Mouse (Mus musculus) kidney, embryonic 14.5 days (tissue): Measurements from ENCODE around the gene Tbx18. TPM values are rescaled to one million over a fixed set of nuclear protein-coding genes. Genes with fewer than 3 reads are reported as not detected.
A peak's percentile ranks its signal among the peaks of the same experiment; 100 is the strongest.

Experiments used
- ATAC-seq: fragments of 200-750 bp; cut with Nextera tagmentation; 2 replicates; pipeline ENCODE4 v1.8.0; 2017; ENCODE audit warnings: moderate number of reproducible peaks, mild to moderate bottlenecking, moderate TSS enrichment, moderate library complexity; ENCODE audit not compliant: low FRiP score, low TSS enrichment
- H3K27ac ChIP-seq: fragments of 300-500 bp; sonication (generic); 2 replicates; pipeline ENCODE4 v1.5.1; 2014; ENCODE audit warnings: low read depth, mild to moderate bottlenecking, low read length, moderate library complexity, mixed read lengths
- H3K27me3 ChIP-seq: fragments of 300-500 bp; sonication (generic); 2 replicates; pipeline ENCODE4 v1.6.1; 2014; ENCODE audit warnings: mild to moderate bottlenecking, low read length; ENCODE audit not compliant: control insufficient read depth, insufficient read depth
- H3K36me3 ChIP-seq: fragments of 300-500 bp; sonication (generic); 2 replicates; pipeline ENCODE4 v1.6.1; 2014; ENCODE audit warnings: low read length, mixed read lengths; ENCODE audit not compliant: control insufficient read depth, insufficient read depth
- H3K4me1 ChIP-seq: fragments of 300-500 bp; sonication (generic); 2 replicates; pipeline ENCODE4 v1.6.1; 2014; ENCODE audit warnings: low read length, mixed read lengths; ENCODE audit not compliant: control insufficient read depth, insufficient read depth
- H3K4me2 ChIP-seq: fragments of 300-500 bp; sonication (generic); replicated peaks from 2 replicates; pipeline ENCODE4 v1.6.1; 2014; ENCODE audit warnings: low read depth, mild to moderate bottlenecking, low read length
- H3K4me3 ChIP-seq: fragments of 300-500 bp; sonication (generic); 2 replicates; pipeline ENCODE4 v1.5.1; 2014; ENCODE audit warnings: mild to moderate bottlenecking, low read length
- H3K9ac ChIP-seq: fragments of 300-500 bp; sonication (generic); 2 replicates; pipeline ENCODE4 v1.6.1; 2014; ENCODE audit warnings: low read depth, mild to moderate bottlenecking, low read length, moderate library complexity
- H3K9me3 ChIP-seq: fragments of 300-500 bp; sonication (generic); 2 replicates; pipeline ENCODE4 v1.6.1; 2016; ENCODE audit warnings: low read length; ENCODE audit not compliant: control insufficient read depth
- WGBS: fragments of 180-500 bp; shearing (Covaris S2); extraction: QIAGEN DNeasy Blood & Tissue Kit; methylation state at CpG from one replicate; pipeline ENCODE4 v1.1.7; 2014; 5-methylcytosine and 5-hydroxymethylcytosine counted together
- polyA plus RNA-seq: library from polyadenylated mRNA; unstranded; fragments of >200 nt; fragmentation: Nextera tagmentation; extraction: Ambion mirVana; gene quantifications from 2 replicates; pipeline ENCODE4 v1.2.1, GENCODE M21; 2014

Tbx18 gene
- polyA plus RNA-seq, 1 experiment from 2014 or later, result 3.1 TPM

DNA sequence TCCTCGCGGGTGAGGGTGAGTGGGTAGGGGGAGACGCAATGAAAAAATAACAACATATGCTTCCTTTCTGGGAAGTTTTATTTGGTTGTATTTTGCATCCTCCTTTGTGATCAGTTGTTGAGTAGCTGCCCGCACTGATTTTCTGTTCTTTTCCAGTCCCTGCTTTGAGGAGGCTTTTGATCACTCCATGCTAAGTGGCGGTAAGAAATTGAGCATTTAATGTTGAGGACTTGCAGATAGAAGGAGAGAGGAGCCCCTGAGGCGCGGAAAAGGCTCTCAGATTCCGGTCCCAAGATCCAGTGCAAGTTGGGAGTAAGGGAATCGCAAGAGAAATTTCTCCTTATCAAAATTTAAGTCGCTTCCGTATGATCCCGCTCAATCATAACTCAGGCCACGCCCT, 7.1 kb upstream of the Tbx18 start:
- H3K4me2 ChIP-seq, result no peak overlapping the region
- H3K4me1 ChIP-seq, result peaks cover 11% of the 10 kb centered on the region; the same call in 1 of the 2 replicates
- H3K27ac ChIP-seq, result no peak overlapping the region
- H3K9me3 ChIP-seq, result no peaks in the 10 kb centered on the region
- H3K9ac ChIP-seq, result no peak overlapping the region
- no peaks in the 10 kb centered on the region for H3K36me3 ChIP-seq
- H3K4me3 ChIP-seq, result no peak overlapping the region
- ATAC-seq, result no peak
- H3K27me3 ChIP-seq, result peaks cover 84% of the 10 kb centered on the region
- WGBS, result under 1% methylated on average over 13 of the region's 13 CpGs

DNA sequence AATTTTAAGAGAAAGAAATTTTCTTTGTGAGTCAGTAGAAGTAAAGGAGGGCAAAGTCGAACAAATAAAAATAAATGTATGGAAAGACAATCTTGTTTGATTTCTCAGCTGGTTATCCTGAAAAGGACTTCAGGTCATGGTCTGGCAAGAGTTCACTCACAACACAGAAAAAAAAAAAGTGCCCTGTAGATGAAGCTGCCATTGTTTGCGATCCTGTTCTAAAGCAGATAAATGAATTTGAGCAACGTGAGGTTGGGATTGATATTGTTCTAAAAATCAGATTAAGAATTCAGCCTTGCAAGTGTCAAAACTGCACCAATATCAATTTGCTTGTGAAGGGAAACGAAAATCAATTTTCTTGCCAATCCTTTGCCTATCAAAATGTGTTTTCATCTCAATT, 6.2 kb upstream of the Tbx18 start:
- Histone ChIP-seq H3K27ac (no peak overlapping the region), H3K9me3 (no peaks in the 10 kb centered on the region), H3K9ac (no peak overlapping the region), H3K4me2 (no peak overlapping the region), H3K4me1 (peaks cover 11% of the 10 kb centered on the region; the same call in 1 of the 2 replicates), H3K36me3 (no peaks in the 10 kb centered on the region), H3K27me3 (peaks cover 88% of the 10 kb centered on the region), H3K4me3 (no peak overlapping the region)
- WGBS, result 4% methylated on average over 4 of the region's 4 CpGs
- no peak for ATAC-seq

DNA sequence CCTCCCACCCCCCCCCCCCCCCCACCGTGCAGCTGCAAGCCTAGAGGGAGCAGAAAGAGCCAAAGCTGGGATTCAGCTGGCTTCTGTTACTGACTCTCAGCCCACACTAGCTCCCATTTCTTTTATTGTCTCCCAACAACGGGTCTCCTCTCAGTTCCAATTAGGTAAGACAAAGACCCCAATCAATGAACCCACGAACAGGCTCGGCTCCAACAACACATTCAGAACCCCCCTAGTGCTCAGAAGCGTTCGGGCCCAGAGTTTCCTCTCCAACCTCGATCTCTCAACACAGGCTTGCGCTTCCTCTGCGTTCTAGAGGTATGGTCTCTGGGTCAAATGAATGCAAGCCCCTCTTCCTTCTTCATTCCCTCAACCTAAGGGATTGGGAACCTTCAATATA, 4.0 kb upstream of the Tbx18 start:
- Histone ChIP-seq H3K36me3 (no peaks in the 10 kb centered on the region), H3K9ac (no peak overlapping the region), H3K9me3 (no peaks in the 10 kb centered on the region), H3K4me2 (no peak overlapping the region), H3K27me3 (peaks cover 82% of the 10 kb centered on the region), H3K4me3 (no peak overlapping the region), H3K27ac (no peak overlapping the region), H3K4me1 (peaks cover 13% of the 10 kb centered on the region; the same call in 1 of the 2 replicates)
- ATAC-seq, result no peak
- 8% methylated on average over 9 of the region's 9 CpGs for WGBS

DNA sequence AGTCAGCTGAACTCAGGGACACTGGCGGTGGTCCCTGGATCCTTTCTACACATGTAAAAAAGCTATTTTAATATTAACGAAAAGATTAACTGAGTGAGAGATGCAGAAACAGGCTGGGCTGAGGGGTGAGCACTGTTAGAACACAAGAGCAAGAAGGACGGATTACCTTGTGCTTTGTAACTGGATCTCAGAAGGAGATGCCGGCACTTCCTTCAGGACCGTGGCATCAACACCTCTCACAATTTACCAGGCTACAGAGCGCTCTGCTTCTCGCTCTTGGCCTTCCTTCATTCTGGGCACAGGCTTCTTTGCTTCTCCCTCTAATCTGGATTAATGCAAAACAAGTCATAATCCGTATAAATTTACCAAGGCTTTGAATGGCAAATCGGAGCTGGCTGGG, 3.6 kb upstream of the Tbx18 start:
- H3K9me3 ChIP-seq, result no peaks in the 10 kb centered on the region
- no peaks in the 10 kb centered on the region for H3K36me3 ChIP-seq
- no peak for ATAC-seq
- no peak overlapping the region for H3K4me2 ChIP-seq
- no peak overlapping the region for H3K4me3 ChIP-seq
- H3K27me3 ChIP-seq, result peaks cover 82% of the 10 kb centered on the region
- H3K4me1 ChIP-seq, result 0 out of 2 replicates have a peak, but pooled peaks cover 9% of the 10 kb centered on the region
- H3K9ac ChIP-seq, result no peak overlapping the region
- H3K27ac ChIP-seq, result no peak overlapping the region
- 12% methylated on average over 9 of the region's 9 CpGs for WGBS

DNA sequence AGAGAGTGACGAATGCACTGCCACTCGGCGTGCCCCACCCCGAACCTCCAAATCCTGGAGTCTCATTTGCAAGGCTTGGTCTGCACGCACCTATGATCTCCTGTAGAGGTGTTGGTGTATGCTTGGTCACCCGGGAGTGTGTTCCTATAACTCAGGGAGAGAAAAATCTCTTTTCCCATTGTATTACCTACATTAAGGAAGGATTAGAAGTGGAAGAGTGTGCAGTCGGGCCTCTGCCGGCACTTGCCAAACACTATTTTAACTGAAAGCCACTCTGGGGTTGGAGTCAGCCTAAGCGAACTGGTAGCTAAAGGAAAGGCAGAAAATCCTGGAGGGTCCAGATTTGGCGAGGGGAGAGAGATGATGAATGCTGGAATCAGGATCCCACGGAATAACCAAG, 2.7 kb upstream of the Tbx18 start:
- H3K4me2 ChIP-seq, result no peak overlapping the region
- no peak overlapping the region for H3K4me3 ChIP-seq
- H3K9ac ChIP-seq, result no peak overlapping the region
- 0 out of 2 replicates have a peak, but pooled peaks cover 7% of the 10 kb centered on the region for H3K4me1 ChIP-seq
- peaks cover 83% of the 10 kb centered on the region for H3K27me3 ChIP-seq
- no peaks in the 10 kb centered on the region for H3K9me3 ChIP-seq
- WGBS, result 7% methylated on average over 11 of the region's 11 CpGs
- H3K36me3 ChIP-seq, result no peaks in the 10 kb centered on the region
- ATAC-seq, result no peak
- no peak overlapping the region for H3K27ac ChIP-seq

DNA sequence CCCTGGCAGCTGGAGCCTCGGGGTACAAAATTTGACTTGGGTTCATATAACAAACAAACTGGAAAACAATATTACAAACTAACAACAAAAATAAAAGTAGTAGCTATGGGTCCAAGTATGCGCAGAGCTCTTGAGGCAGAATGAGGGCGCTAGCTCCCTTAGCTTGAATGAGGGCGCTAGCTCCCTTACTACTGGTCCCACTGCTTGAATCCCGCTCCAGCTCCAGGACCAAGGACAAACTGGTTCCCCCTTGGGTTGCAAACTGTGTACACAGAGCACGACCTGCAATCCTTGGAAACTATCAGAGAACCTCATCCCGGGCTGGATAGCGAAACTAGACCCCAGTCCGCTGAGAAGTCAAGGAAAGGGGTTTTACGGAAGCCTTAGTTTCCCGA, 2.2 kb upstream of the Tbx18 start:
- Histone ChIP-seq H3K36me3 (no peaks in the 10 kb centered on the region), H3K4me3 (no peak overlapping the region), H3K4me2 (no peak overlapping the region; the same call in 1 of the 2 replicates), H3K27ac (no peak overlapping the region), H3K9ac (no peak overlapping the region), H3K4me1 (0 out of 2 replicates have a peak, but pooled peaks cover 7% of the 10 kb centered on the region), H3K9me3 (no peaks in the 10 kb centered on the region), H3K27me3 (peaks cover 82% of the 10 kb centered on the region)
- no peak for ATAC-seq
- 2% methylated on average over 11 of the region's 11 CpGs for WGBS

DNA sequence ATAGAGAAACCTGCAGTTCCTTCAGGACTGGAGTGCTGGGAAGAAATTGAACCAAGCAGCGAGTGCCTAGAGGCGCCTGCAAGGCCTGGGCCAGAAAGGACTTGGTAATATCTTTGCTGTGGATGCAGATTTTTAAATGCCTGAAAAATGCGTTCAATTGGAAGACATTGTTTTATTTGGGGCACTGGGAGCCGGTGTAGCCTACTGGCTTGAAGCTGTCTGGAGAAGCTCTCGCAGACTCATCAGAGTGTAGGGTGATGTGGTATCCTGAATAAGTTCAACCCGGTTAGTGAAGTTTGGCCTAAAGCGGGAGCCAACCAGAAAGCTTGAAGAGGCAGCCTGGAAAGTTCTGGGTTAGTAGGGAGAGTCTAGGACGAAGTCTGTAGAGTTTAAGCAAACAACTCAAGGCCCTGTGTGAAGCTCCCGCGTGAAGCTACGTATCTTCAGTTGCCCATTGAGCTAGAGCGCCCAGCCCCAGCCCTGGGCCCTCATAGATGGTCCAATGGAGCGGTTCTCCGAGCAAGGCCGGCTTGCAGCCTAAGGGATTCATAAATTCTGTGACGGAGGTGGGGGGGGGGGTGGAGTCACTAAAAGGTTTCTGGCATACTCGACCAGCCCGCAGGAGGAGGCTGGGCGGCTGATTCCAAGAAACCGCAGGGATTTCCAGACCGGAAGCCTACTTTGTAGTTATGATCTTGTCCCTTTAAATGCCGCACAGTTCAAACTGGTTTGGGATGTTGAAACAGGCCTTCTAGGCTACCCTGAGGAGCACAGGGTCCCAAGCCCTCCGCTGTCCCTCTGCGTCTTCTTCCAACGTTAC, 1.6 kb upstream of the Tbx18 start:
- H3K4me1 ChIP-seq, result 0 out of 2 replicates have a peak, but pooled peaks cover 7% of the 10 kb centered on the region
- no peak overlapping the region for H3K27ac ChIP-seq
- no peak overlapping the region for H3K9ac ChIP-seq

DNA sequence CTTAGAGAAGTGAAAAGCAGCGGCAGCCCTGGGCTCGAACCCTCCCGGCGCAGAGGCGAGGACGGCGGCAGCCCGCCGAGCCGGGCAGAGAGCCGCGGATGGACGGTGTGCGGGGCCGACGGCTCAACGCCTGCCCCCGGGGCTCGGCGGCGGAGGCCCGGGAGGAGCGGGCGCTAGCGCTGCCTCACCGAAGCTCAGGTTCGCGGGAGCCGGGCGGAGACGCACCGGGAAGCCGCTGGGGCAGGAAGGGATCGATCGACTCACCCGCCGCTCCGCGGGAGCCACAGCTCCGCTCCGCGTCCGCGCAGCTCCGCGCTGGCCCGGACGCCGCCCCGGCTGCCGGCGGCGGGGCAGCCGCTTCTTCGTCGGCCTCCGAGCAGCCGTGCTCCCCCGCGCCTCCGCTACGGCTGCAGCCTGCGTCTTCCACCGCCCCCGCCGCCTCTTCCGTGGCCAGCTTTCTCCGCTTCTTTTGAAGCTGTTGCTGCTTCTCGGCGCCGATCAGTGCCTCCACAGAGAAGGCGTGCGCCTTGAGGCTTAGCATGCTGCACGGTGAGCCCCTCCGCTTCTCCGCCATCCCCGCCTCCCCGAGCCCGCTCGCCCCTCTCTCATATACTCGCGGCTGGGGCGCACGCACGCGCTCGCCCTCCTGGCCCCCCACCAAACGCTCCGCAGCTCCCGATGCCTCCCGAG, 644 bp downstream of the Tbx18 start:
- under 1% methylated on average over 55 of the region's 91 CpGs for WGBS
- no peaks in the 10 kb centered on the region for H3K36me3 ChIP-seq
- H3K27ac ChIP-seq, result peak overlapping the region; percentile 59
- 0 out of 2 replicates have a peak, but pooled peaks cover 7% of the 10 kb centered on the region for H3K4me1 ChIP-seq
- peak; percentile 53 for ATAC-seq
- H3K27me3 ChIP-seq, result peaks cover 65% of the 10 kb centered on the region
- peak overlapping the region; percentile 72 for H3K9ac ChIP-seq
- H3K4me3 ChIP-seq, result peak overlapping the region; percentile 56
- H3K9me3 ChIP-seq, result no peaks in the 10 kb centered on the region
- H3K4me2 ChIP-seq, result peak overlapping the region; percentile 63

More for the DNA sequence above, 1.6 kb upstream of the Tbx18 start:
- ATAC-seq, result no peak
- Histone ChIP-seq H3K4me3 (no peak overlapping the region), H3K9me3 (no peaks in the 10 kb centered on the region), H3K4me2 (no peak overlapping the region), H3K36me3 (no peaks in the 10 kb centered on the region), H3K27me3 (peaks cover 78% of the 10 kb centered on the region)
- WGBS, result 6% methylated on average over 25 of the region's 25 CpGs
